Mouse (Mus musculus): ENCODE results near the gene Sptb.

The Sptb gene

GRCm38 (mm10) chr12:76573381-76573780, 137.0 kb downstream of the Sptb start:
- DNase-seq (ENCODE audit: low spot score): no peak

GRCm38 (mm10) chr12:76572261-76573251, 137.8 kb downstream of the Sptb start:
- DNase-seq (ENCODE audit: low spot score): no peak

- no peak for DNase-seq (ENCODE audit: low spot score)
Observed at GRCm38 (mm10) chr12:76571266-76571665, 139.1 kb downstream of the Sptb start.

DNA sequence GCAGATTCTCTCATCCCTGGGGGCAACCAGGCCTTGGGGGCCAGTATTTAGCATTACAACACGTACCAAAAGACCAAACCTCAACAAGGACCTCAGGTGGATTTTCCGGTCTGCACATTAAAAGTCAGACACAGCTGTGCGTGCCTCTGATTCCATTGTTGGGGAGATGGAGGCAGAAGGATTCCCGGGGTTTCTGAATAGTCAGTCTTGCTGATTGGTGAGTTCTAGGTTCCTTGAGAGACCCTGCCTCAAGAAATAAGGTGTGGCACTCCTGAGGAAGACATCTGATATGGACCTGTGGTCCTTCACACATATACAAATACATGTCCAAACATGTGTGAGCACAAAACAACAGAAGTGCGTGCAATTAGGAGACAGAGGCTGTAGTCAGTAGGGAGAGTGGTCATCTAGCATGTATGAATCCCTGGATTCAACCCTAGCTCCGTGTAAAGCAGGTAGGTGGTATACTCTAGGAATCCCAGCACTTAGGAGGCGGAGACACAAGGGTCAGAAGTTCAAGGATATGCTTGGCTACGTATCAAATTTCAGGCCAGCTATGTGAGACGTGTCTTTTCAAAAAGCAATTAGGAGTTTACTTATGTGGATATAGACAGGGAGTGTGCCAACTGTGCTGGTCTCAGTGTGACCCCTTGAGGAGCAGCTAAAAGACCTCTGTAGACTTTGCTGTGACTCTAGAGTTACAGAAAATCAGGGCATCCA, 140.0 kb downstream of the Sptb start:
- DNase-seq (ENCODE audit: low spot score): no peak

- no peak for DNase-seq (ENCODE audit: low spot score)
Observed at GRCm38 (mm10) chr12:76566284-76566683, 144.1 kb downstream of the Sptb start.

DNA sequence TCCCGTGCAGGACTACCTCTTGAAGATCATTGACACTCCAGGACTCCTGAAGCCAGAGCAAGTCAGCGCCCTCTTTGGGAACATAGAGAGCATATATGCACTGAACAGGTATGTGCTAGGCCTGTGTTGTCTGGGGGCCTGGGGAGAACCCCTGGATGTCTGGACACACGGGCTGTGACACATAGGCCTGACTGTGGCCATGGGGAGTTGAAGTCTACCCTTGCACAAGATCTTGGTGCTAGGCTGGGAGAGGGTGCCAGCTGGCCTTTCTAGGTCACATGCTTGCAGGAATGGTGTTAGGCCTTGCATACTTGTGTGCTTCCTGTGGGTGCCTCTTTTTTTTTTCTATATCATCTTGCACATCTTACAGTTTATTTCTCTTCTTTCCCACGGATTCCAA, 148.2 kb downstream of the Sptb start:
- DNase-seq (ENCODE audit: low spot score): no peak

GRCm38 (mm10) chr12:76558206-76558605, 152.1 kb downstream of the Sptb start:
- DNase-seq (ENCODE audit: low spot score): no peak

DNA sequence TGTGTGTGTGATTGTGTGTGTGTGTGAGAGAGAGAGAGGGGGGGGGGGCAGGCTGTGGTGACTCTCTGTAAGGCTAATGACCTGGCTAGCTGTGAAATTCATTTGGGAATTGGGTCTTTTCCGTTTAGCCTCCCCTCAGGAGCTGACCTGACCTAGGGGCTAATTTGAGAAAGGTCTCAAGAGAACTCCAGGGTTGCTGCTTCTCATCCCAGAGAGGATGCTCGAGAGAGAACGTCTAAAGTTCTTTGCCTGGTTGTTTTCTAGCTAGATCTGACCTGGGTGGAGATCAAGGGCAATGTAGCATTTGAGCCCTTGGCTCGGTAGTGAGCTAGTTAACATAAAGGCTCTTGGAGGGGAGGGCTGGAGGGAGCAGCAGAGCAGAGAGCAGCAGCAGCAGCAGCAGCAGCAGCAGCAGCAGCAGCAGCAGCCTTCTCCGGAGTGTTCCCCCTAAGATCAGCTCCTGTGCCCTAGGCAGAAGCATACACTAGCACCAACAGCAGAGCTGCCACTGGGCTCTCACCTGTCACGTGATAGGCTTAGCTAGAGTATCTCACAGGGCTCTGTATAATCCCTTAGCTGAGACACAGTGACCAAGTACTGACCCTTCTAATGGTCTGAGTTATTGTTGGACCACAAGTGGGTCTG, 153.5 kb downstream of the Sptb start:
- no peak for DNase-seq (ENCODE audit: low spot score)

DNA sequence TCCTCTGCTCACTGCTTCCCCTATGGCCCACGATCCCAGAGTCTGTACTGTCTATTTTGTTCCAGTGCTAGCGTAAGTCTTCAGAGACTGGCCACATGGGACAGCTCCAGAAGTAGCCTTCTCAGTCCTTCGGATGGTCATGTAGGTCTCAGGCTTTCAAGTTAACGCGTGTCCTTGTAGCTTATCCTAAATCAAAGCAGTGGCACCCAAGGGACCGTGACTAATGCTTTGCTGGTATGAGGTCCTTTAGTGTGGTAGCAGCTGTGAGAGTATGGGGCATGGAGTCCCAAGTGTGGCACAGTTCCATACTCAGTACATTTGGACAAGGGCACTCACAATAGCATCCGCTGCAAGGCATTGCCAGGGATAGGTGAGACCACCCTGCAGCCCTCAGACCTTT, 154.2 kb downstream of the Sptb start:
- DNase-seq (ENCODE audit: low spot score): no peak

DNA sequence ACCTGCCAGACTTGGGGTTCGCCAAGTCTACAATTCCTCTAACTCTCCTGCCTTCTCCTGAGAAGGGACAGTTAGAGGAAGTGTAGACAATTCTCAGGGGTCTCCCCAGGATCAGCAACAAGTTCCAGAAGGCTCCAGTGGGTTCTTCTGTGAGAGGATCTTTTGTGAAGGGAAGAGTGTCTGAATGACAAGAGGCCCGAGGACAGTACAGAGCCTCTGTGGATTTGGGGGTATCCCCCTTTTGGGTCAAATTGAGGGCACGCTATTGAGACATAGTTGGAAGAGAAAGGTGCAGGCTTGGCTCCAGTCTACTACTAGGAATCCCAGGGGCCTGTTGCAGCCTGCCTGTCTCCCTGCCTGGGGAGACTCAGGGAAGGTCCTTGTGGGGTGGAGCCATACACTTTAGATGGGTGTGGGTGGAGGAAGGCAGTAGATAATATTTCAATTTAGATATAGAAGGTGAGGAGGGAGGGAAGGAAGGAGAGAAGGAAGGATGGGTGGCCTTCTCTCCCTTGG, 155.4 kb downstream of the Sptb start:
- DNase-seq (ENCODE audit: low spot score): no peak

DNA sequence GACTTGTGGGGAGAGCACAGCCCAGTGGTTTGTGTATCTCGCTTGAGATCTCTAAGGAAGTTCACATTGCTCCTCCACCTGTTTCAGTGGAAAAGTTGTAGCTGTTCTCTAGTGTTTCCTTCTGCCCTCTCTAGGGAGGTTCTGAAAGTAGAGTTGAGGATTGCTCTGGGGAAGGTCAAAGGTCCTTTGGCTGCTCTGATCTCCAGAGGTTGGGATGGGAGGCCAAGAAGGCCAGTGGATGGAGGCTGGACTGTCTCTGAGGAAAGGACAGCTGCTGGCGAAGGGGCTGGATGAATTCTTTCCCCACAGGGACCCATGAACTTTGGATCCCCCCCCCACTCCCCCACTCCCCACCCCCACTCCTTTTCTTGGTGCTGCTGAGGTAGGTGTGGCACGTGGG, 156.0 kb downstream of the Sptb start:
- DNase-seq (ENCODE audit: low spot score): no peak

DNA sequence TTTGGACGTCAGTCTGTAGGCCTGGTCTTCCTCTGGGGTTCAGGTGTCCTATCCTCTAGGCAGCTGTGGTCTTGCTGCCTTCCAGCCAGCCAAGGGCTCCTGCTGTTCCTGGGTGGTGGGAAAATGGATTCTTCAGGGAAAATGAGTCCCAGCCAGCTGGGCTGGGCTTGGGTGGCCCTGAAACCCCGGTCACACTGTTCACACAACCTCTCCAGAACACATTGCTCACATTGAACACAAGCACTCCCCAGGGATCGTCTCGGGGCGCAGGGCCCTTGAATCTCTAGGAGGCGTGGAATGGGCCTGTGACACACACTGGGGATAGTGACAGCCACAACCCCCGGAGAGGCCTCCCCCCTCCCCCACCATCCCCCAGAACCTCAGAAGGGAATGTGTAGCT, 156.4 kb downstream of the Sptb start:
- DNase-seq (ENCODE audit: low spot score): no peak

DNA sequence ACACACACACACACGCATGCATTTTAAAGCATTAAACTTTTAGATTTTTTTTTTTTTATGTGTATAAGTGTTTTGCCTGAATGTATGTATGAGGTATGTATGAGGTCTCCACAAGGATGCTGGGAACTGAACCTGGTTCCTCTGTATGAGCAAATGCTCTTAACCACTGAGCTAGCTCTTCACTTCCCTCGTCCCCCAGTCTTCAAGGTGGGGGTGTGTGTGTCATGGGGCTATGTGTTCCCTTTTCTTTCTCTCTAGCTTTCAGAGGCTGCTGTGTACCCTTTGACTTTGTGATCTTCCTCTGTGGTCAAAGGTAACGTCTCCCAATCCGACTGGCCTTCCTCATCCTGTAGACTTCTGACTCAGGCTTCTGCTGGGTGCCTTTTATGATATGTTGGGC, 157.4 kb downstream of the Sptb start:
- DNase-seq (ENCODE audit: low spot score): no peak

- DNase-seq (ENCODE audit: low spot score): no peak
Observed at GRCm38 (mm10) chr12:76552321-76552720, 158.0 kb downstream of the Sptb start.

GRCm38 (mm10) chr12:76549203-76549602, 161.1 kb downstream of the Sptb start:
- DNase-seq (ENCODE audit: low spot score): no peak

DNA sequence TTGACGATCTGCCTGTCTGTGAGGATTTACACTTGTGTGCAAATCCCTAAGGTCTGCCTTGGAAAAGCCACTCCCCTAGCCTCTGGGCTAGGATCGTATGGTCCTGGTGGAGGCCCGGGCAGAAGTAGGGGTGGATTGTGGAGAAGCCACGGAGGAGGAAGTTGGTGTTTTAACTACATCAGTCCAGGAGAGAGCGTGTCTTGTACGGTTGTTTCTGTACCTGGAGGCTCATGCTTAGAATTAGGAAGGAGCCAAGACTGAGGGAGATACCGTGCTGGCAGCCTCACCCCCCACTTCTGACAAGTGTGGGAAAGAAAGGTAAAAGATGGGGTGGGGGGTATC, 162.3 kb downstream of the Sptb start:
- no peak for DNase-seq (ENCODE audit: low spot score)

- no peak for DNase-seq (ENCODE audit: low spot score)
Observed at GRCm38 (mm10) chr12:76547409-76548081, 162.8 kb downstream of the Sptb start.

DNA sequence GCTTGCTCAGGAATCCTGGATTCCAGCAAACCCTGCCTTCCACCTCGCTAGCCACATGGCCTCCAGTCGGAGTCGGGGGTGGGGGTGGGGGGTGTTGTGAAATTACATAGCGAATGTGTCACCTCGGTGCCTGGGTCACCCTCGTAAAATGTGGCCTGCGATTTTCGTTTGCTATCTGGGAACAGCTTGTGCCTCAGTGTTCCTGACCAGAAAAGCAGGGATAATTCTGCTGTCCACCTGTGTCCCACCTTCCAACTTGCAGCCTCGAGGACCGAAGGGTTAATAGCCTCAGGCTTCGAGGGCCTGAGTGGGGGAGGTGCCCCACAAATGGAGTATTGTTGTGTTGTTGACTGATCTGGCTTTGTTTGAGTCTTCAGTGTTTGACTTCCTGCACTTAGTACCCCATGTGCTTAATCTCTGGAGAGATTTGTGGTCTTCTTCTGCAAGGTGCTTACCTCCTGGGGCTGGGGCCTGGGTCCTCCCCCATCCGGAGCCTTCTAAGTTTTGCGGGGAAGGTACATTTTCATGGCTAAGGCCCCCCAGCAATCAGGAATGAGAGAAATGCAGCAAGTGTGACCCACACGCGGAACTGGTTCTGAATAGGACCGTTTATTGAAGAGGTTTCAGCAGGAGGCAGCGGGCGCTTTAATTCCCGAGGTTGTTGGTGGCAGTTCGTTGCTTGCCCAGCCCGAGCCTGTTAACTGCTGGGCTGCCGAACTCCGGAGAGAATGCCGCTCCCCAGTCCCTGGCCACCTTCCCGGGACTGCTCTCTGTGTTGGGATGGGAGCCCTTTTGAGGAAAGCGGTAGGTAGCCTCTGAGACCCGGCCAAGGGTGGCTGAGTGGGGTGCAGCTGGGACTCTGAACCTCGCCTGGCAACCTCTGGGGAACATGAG, 163.7 kb downstream of the Sptb start:
- DNase-seq (ENCODE audit: low spot score): no peak

DNA sequence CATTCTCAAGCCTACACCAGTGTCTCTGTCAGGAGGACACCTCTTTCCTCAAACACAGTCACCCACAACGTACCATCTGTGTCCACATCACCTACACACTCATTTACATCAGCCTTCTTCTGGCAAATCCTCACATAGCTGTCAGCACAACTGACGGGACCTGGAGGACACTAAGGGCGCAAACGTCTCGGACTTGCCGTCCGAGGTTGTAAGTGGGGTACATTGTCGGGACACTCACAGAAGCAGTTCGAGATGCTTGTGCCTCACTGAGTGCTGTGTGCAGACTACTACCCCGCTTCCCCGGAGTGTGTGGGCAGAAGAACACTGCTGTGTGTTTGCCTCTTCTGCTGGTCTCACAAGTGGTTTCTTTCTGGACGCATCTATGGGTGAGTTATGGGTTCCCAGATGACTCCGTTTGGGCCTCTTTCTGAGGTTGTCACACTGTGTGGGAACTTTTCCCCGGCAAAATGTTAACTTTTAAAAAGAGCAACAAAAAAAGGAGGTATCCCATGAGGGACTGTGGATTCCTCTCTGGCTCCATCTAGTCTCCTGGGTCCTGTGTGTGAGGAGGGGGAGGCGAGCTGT, 164.5 kb downstream of the Sptb start:
- no peak for DNase-seq (ENCODE audit: low spot score)

DNA sequence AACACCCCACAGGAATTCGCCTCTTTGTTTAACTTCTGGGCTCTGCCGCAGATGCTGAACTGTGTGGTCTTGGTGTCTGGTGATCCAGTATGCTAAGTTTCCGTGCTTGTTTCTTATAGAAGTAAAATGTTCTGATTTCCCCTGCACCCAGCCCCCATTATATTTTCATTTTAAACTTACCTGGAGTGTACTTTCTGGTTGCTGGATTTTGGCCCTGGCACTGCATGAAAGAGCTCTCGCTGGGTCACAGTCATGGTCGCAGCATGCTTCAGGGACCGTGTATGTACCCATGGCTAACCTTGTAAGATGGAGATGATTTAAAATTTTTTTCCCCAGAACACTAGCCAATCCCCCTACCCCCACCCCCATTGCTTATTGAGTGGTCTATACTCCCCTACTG, 168.5 kb downstream of the Sptb start:
- no peak for DNase-seq (ENCODE audit: low spot score)

- no peak for DNase-seq (ENCODE audit: low spot score)
Observed at GRCm38 (mm10) chr12:76541475-76541874, 168.9 kb downstream of the Sptb start.
